Mouse (Mus musculus) gastrocnemius, postnatal 14 days (tissue): ENCODE data around the gene Adgrf3. TPM values are rescaled to one million over a fixed set of nuclear protein-coding genes. Genes with fewer than 3 reads are reported as not detected.

Experiments
- DNase-seq: peaks from one replicate; pipeline ENCODE4 v3.0.0; 2021; ENCODE audit warnings: mixed read lengths
- intact Hi-C: fragments of 180-260 bp; cut with DNase I; formaldehyde crosslinking; loops from one replicate; pipeline ENCODE4 v1.15.1; 2025; ENCODE audit warnings: low total_unique reads
- total RNA-seq, 2 experiments: library from RNA; stranded (reverse); gene quantifications; 2 replicates each; pipeline ENCODE4 v1.2.3; 2021

Adgrf3 gene
- total RNA-seq, 2 experiments from 2014 or later, result not detected

- no peak for DNase-seq
- intact Hi-C loops, result no loop called here
These were observed 1.1 kb downstream of the Adgrf3 start for GRCm38 (mm10) chr5:30204441-30204840.

GRCm38 (mm10) chr5:30203216-30203885 lies 2.2 kb downstream of the Adgrf3 start:
- intact Hi-C loops, result no loop called here
- DNase-seq, result no peak

- intact Hi-C loops, result no loop called here
- DNase-seq, result no peak
These were observed 3.3 kb downstream of the Adgrf3 start for GRCm38 (mm10) chr5:30202221-30202620.

- peak; percentile 20 for DNase-seq
- intact Hi-C loops, result no loop called here
These were observed 4.0 kb downstream of the Adgrf3 start for GRCm38 (mm10) chr5:30201521-30201920.

- intact Hi-C loops, result no loop called here
- no peak for DNase-seq
These were observed 7.3 kb downstream of the Adgrf3 start for GRCm38 (mm10) chr5:30198257-30198656.

- DNase-seq, result no peak
- intact Hi-C loops, result no loop called here
These were observed 10.2 kb downstream of the Adgrf3 start for GRCm38 (mm10) chr5:30195340-30195739.

- no peak for DNase-seq
- intact Hi-C loops, result no loop called here
These were observed 13.1 kb downstream of the Adgrf3 start for GRCm38 (mm10) chr5:30192452-30192851.

- DNase-seq, result no peak
- intact Hi-C loops, result no loop called here
These were observed 17.6 kb downstream of the Adgrf3 start for GRCm38 (mm10) chr5:30187687-30188485.

- no peak for DNase-seq
- intact Hi-C loops, result loop anchor here (5.0 kb wide), 1 partner anchor 34 kb away; no protein-coding TSS in a partner anchor
These were observed 29.7 kb downstream of the Adgrf3 start for GRCm38 (mm10) chr5:30175811-30176210.

- intact Hi-C loops, result no loop called here
- no peak for DNase-seq
These were observed 32.4 kb downstream of the Adgrf3 start for GRCm38 (mm10) chr5:30172931-30173692.

- no peak for DNase-seq
These were observed 33.4 kb downstream of the Adgrf3 start for GRCm38 (mm10) chr5:30172115-30172514.

GRCm38 (mm10) chr5:30170303-30170940 lies 35.1 kb downstream of the Adgrf3 start:
- intact Hi-C loops, result no loop called here
- no peak for DNase-seq

More at GRCm38 (mm10) chr5:30172115-30172514, 33.4 kb downstream of the Adgrf3 start:
- intact Hi-C loops, result no loop called here

GRCm38 (mm10) chr5:30165234-30165946 lies 40.1 kb downstream of the Adgrf3 start:
- intact Hi-C loops, result no loop called here

GRCm38 (mm10) chr5:30162339-30162738 lies 43.2 kb downstream of the Adgrf3 start:
- intact Hi-C loops, result no loop called here
- no peak for DNase-seq

More at GRCm38 (mm10) chr5:30165234-30165946, 40.1 kb downstream of the Adgrf3 start:
- DNase-seq, result no peak

- no peak for DNase-seq
- intact Hi-C loops, result no loop called here
These were observed 43.7 kb downstream of the Adgrf3 start for GRCm38 (mm10) chr5:30161836-30162235.

GRCm38 (mm10) chr5:30159601-30160000 lies 45.9 kb downstream of the Adgrf3 start:
- intact Hi-C loops, result no loop called here
- DNase-seq, result peak; percentile 46

- intact Hi-C loops, result no loop called here
- no peak for DNase-seq
These were observed 49.5 kb downstream of the Adgrf3 start for GRCm38 (mm10) chr5:30155821-30156629.

- intact Hi-C loops, result no loop called here
- no peak for DNase-seq
These were observed 50.1 kb downstream of the Adgrf3 start for GRCm38 (mm10) chr5:30155395-30155792.
